Mouse (Mus musculus): ENCODE measurements at regions not wholly inside any gene's neighbourhood (a gene's known extent, or its start where the extent isn't known, plus 50 kb on each side); places are given as distances from the start of the nearest gene placed in this dataset.

DNA sequence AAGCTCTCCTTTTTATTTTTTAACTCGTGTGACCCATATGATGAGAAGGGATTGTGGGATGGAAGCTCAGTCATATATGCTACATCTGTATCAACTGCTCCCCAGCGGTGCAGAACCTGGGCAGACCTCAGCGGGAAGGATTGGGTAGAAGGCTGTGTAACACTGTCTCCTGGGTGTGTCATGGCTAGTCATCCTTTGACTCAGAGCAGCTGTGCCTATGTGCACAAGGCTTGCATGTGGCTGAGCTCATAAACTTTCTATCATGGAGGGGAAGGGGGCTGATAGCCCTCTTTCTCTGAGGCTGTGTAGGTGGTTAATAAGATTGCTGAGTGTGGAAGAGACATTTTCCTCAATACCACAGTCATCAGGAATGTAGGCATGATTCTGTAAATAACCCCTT, 396.9 kb upstream of the Tbx3 start:
- TF ChIP-seq MAX (IDR thresholded peaks at IDR 0.05) (no peak), CTCF (IDR thresholded peaks at IDR 0.05; ENCODE audit: control insufficient read depth, insufficient read depth, insufficient read length) (no peak), USF1 (IDR thresholded peaks at IDR 0.05; ENCODE audit: low read depth) (no peak)
